Mouse (Mus musculus) heart, embryonic 10.5 days (tissue): ENCODE measurements at regions not wholly inside any gene's neighbourhood (a gene's known extent, or its start where the extent isn't known, plus 50 kb on each side); places are given as distances from the start of the nearest gene placed in this dataset.

ENCODE experiments used
- DNase-seq: peaks from one replicate; pipeline ENCODE4 v3.0.0-alpha.2; 2017; ENCODE audit warnings: low spot score
- H3K27ac ChIP-seq: fragments of 300-500 bp; sonication (generic); 2 replicates; pipeline ENCODE4 v1.5.1; 2016; ENCODE audit warnings: mild to moderate bottlenecking
- H3K27me3 ChIP-seq: fragments of 300-500 bp; sonication (generic); 2 replicates; pipeline ENCODE4 v1.6.1; 2016; ENCODE audit warnings: mild to moderate bottlenecking; ENCODE audit not compliant: poor library complexity, insufficient read depth, severe bottlenecking
- H3K36me3 ChIP-seq: fragments of 300-500 bp; sonication (generic); 2 replicates; pipeline ENCODE4 v1.6.1; 2016; ENCODE audit warnings: mild to moderate bottlenecking, moderate library complexity
- H3K4me1 ChIP-seq: fragments of 300-500 bp; sonication (generic); 2 replicates; pipeline ENCODE4 v1.6.1; 2016; ENCODE audit warnings: mild to moderate bottlenecking
- H3K4me3 ChIP-seq: fragments of 300-500 bp; sonication (generic); 2 replicates; pipeline ENCODE4 v1.5.1; 2016; ENCODE audit warnings: mild to moderate bottlenecking, moderate library complexity
- H3K9me3 ChIP-seq: fragments of 300-500 bp; sonication (generic); 2 replicates; pipeline ENCODE4 v1.6.1; 2016; ENCODE audit warnings: mild to moderate bottlenecking, moderate library complexity
- WGBS: fragments of 180-500 bp; shearing (Covaris S2); methylation state at CpG from one replicate; pipeline ENCODE4 v1.1.7; 2016; 5-methylcytosine and 5-hydroxymethylcytosine counted together

GRCm38 (mm10) chr14:9492228-9492627 is 826.2 kb upstream of the 4930452B06Rik start:
- WGBS, result 79% methylated on average over 2 of the region's 2 CpGs
- Histone ChIP-seq H3K9me3 (no peaks in the 10 kb centered on the region), H3K36me3 (no peaks in the 10 kb centered on the region), H3K4me3 (no peak overlapping the region), H3K4me1 (no peaks in the 10 kb centered on the region), H3K27me3 (no peaks in the 10 kb centered on the region), H3K27ac (no peak overlapping the region)
- no peak for DNase-seq

DNA sequence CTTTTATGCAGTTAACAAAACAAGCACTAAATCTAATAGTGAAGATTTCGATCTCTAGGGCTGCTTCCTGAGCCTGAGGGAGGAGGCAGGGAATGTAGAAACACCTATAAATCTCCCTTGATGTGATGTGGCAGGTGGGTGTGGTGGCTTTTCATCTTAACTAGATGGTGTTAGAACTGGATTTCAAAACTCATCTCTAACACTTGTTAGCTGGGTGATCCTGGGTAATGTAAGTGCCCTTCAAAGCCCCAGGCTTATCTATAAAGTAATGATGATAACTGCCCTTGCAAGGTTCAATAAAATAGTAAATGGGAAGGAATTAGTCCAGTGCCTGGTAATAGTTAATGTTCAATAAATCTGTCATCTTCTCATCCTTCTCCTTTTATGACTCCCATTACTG is 822.5 kb upstream of the 4930452B06Rik start:
- Histone ChIP-seq H3K4me1 (no peaks in the 10 kb centered on the region), H3K27me3 (no peaks in the 10 kb centered on the region), H3K27ac (no peak overlapping the region), H3K9me3 (no peaks in the 10 kb centered on the region), H3K36me3 (no peaks in the 10 kb centered on the region), H3K4me3 (no peak overlapping the region)
- DNase-seq, result no peak
- WGBS, result 53% methylated on average over 1 of the region's 1 CpGs

- no peak for DNase-seq
- H3K9me3 ChIP-seq, result no peaks in the 10 kb centered on the region
- no peaks in the 10 kb centered on the region for H3K4me1 ChIP-seq
- H3K4me3 ChIP-seq, result no peak overlapping the region
- H3K27me3 ChIP-seq, result no peaks in the 10 kb centered on the region
- no peak overlapping the region for H3K27ac ChIP-seq
- no peaks in the 10 kb centered on the region for H3K36me3 ChIP-seq
Observed at GRCm38 (mm10) chr14:9478981-9479380, 812.9 kb upstream of the 4930452B06Rik start.

- Histone ChIP-seq H3K9me3 (no peaks in the 10 kb centered on the region), H3K27ac (no peak overlapping the region), H3K4me1 (no peaks in the 10 kb centered on the region), H3K27me3 (no peaks in the 10 kb centered on the region), H3K4me3 (no peak overlapping the region), H3K36me3 (no peaks in the 10 kb centered on the region)
- no peak for DNase-seq
- WGBS, result 78% methylated on average over 7 of the region's 7 CpGs
Observed at GRCm38 (mm10) chr14:9475169-9475568, 809.1 kb upstream of the 4930452B06Rik start.

GRCm38 (mm10) chr14:9469686-9470085 is 803.6 kb upstream of the 4930452B06Rik start:
- Histone ChIP-seq H3K36me3 (no peaks in the 10 kb centered on the region), H3K4me1 (peaks cover 8% of the 10 kb centered on the region), H3K9me3 (no peaks in the 10 kb centered on the region), H3K4me3 (no peak overlapping the region), H3K27me3 (no peaks in the 10 kb centered on the region), H3K27ac (no peak overlapping the region)
- DNase-seq, result no peak

GRCm38 (mm10) chr14:9468654-9469053 is 802.6 kb upstream of the 4930452B06Rik start:
- Histone ChIP-seq H3K4me3 (no peak overlapping the region), H3K4me1 (peaks cover 8% of the 10 kb centered on the region), H3K9me3 (no peaks in the 10 kb centered on the region), H3K27me3 (no peaks in the 10 kb centered on the region), H3K36me3 (no peaks in the 10 kb centered on the region), H3K27ac (no peak overlapping the region)
- DNase-seq, result no peak
- 87% methylated on average over 3 of the region's 3 CpGs for WGBS

DNA sequence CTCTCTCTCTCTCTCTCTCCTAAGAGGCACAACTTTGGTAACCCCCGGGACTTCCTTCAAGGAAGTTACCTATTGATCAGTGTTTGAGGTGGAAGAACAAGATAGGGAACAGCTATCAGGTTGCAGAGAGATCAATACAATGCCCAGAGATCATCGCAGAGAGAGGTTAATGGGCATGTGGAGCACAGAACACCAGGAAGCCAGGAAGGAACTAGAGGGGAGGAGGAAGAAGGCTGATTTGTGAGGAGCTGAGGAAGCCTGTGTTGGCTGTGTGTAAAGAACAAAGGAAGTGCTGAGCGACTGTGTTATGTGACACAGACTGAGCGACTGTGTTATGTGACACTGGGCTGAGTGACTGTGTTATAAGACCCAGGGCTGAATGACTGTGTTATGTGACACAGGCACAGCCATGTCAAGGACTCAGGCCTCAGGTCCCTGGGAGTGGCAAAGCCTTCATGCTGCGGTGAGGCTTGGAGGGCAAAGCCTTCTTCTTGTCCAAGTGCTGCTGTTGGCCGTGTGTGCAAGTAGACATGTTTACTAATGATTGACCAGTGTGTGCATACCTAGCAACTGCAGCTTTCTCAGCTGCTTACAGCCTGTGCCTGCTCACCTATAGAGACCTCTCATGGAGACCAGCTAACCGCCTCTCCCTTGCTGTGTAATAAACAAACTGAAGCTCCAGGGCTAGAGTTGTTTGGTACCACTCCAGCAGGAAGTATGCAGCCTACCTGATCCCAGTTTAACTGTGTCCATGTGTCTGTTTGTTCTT is 801.8 kb upstream of the 4930452B06Rik start:
- Histone ChIP-seq H3K27ac (peak overlapping the region; percentile 47), H3K4me3 (no peak overlapping the region), H3K9me3 (no peaks in the 10 kb centered on the region), H3K27me3 (no peaks in the 10 kb centered on the region), H3K4me1 (peaks cover 8% of the 10 kb centered on the region), H3K36me3 (no peaks in the 10 kb centered on the region)
- WGBS, result 59% methylated on average over 7 of the region's 7 CpGs
- no peak for DNase-seq

DNA sequence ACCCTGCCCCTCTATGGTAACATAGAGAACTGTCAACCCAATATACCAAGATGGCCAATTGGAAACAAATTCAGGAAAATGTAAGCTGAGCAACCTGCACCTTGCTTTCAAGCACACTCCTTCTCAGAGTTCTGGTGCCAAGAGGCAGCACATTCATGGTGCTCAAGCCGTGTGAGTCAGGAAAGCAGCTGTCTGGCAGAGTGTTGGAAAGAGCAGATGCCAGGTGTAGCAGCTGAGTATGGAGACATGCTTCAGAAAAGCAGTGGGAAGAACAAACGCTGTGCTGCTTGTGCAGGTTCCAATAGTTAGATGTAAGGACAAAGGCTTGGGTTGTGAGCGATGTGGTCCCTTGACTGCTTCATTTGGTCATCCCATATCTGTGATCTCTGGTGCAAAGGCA is 794.0 kb upstream of the 4930452B06Rik start:
- WGBS, result 91% methylated on average over 3 of the region's 3 CpGs
- DNase-seq, result no peak
- H3K27me3 ChIP-seq, result no peaks in the 10 kb centered on the region
- H3K4me3 ChIP-seq, result no peak overlapping the region
- no peaks in the 10 kb centered on the region for H3K4me1 ChIP-seq
- H3K36me3 ChIP-seq, result no peaks in the 10 kb centered on the region
- no peak overlapping the region for H3K27ac ChIP-seq
- no peaks in the 10 kb centered on the region for H3K9me3 ChIP-seq

DNA sequence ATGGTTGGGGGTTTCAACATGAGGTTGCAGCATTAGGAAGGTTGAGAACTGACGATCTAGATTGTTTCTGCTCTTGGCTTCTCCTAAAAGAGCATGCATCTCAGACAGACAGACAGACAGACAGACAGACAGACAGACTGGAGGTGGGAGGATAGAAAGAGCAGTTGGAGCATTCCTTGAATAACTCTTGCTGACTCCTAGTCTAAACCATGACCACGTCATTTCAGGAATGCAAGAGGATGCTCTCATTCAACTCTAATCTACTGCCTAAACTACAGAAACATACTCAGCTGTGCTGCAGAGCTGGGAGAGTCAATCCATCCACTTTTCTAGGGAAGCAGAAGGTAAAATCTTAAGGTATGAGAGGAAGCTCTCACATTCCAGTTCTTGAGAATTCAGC is 792.8 kb upstream of the 4930452B06Rik start:
- WGBS, result 56% methylated on average over 2 of the region's 2 CpGs

GRCm38 (mm10) chr14:9457801-9458495 is 791.9 kb upstream of the 4930452B06Rik start:
- Histone ChIP-seq H3K27ac (no peak overlapping the region), H3K4me1 (no peaks in the 10 kb centered on the region), H3K4me3 (no peak overlapping the region), H3K9me3 (no peaks in the 10 kb centered on the region), H3K27me3 (no peaks in the 10 kb centered on the region), H3K36me3 (no peaks in the 10 kb centered on the region)
- no peak for DNase-seq

More for the DNA sequence above, 792.8 kb upstream of the 4930452B06Rik start:
- no peaks in the 10 kb centered on the region for H3K36me3 ChIP-seq
- no peaks in the 10 kb centered on the region for H3K27me3 ChIP-seq
- H3K4me1 ChIP-seq, result no peaks in the 10 kb centered on the region
- H3K27ac ChIP-seq, result no peak overlapping the region
- no peaks in the 10 kb centered on the region for H3K9me3 ChIP-seq
- no peak overlapping the region for H3K4me3 ChIP-seq
- no peak for DNase-seq

GRCm38 (mm10) chr14:9455986-9456385 is 789.9 kb upstream of the 4930452B06Rik start:
- H3K27ac ChIP-seq, result no peak overlapping the region
- no peaks in the 10 kb centered on the region for H3K9me3 ChIP-seq
- H3K27me3 ChIP-seq, result no peaks in the 10 kb centered on the region
- DNase-seq, result no peak
- no peaks in the 10 kb centered on the region for H3K4me1 ChIP-seq
- 86% methylated on average over 5 of the region's 5 CpGs for WGBS
- no peaks in the 10 kb centered on the region for H3K36me3 ChIP-seq
- H3K4me3 ChIP-seq, result no peak overlapping the region

DNA sequence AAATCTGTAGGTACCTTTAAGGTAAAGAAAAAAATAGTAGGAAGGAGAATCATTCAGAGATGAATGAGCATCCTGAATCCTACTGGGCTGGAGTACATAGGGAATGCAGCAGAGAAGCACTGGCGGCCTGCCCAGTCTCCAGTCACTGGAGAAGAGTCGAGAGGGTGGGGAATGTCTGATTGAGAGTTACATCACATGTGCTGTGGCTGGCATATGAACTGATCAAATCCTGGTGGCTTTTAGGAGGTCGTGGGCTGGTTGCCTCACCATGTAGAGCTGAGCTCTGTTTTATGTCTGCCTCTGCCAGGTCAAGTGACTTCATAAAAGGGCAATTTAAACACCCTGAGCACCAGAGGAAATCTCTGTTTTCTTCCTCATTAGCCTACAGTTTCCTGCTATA is 783.9 kb upstream of the 4930452B06Rik start:
- Histone ChIP-seq H3K4me3 (no peak overlapping the region), H3K36me3 (no peaks in the 10 kb centered on the region), H3K4me1 (no peaks in the 10 kb centered on the region), H3K9me3 (no peaks in the 10 kb centered on the region), H3K27ac (no peak overlapping the region), H3K27me3 (no peaks in the 10 kb centered on the region)
- DNase-seq, result no peak
- WGBS, result 38% methylated on average over 3 of the region's 3 CpGs

- Histone ChIP-seq H3K27ac (no peak overlapping the region), H3K27me3 (no peaks in the 10 kb centered on the region), H3K4me1 (peaks cover 7% of the 10 kb centered on the region; the same call in 1 of the 2 replicates), H3K36me3 (no peaks in the 10 kb centered on the region), H3K4me3 (no peak overlapping the region), H3K9me3 (no peaks in the 10 kb centered on the region)
- no peak for DNase-seq
- WGBS, result 72% methylated on average over 3 of the region's 3 CpGs
Observed at GRCm38 (mm10) chr14:9437896-9438295, 771.9 kb upstream of the 4930452B06Rik start.
